Mouse (Mus musculus): ENCODE measurements around the gene Tle6. TPM values are rescaled to one million over a fixed set of nuclear protein-coding genes. Genes with fewer than 3 reads are reported as not detected.
A peak's percentile ranks its signal among the peaks of the same experiment; 100 is the strongest.

Gene Tle6
- polyA plus RNA-seq, 1 experiment from 2014 or later = 23.9 TPM

DNA sequence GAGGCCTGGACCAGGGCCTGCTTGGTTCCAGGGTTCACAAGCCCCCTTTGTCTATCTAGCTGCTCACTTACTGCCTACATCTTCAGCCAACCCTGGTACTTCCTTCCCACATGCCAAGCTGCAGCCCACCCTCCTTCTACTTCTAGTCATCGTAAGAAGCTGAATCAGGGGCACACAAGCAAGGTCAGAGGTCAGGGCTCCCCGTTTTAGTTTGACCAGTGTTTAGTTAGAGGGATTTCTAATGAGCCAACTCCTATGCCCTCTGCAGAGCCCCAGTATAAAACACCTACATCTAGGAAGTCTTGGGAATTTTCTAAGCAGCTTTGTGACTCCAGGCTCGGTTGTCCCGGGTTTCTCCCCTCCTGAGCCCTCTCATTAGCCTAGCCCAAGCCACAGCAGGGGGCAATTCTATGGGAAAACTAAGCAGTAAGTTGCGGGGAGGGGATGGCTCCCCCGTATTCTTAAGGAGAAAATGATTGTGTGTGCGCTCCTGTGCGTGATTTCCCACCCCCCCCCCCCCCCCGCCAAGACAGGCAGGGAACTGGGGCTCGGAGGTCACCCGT lies 30.6 kb downstream of the Tle6 start:
- Histone ChIP-seq H3K4me3 (peak overlapping the region; percentile 53), H3K4me2 (peak overlapping the region; percentile 90), H3K9me3 (replicated peaks) (no peaks in the 10 kb centered on the region), H3K4me1 (replicated peaks) (peaks cover 60% of the 10 kb centered on the region), H3K27me3 (no peaks in the 10 kb centered on the region; the same call in 1 of the 2 replicates), H3K27ac (peak overlapping the region; percentile 88), H3K36me3 (peaks cover 16% of the 10 kb centered on the region), H3K9ac (peak overlapping the region; percentile 55)
- no peak; the same call in 1 of the 2 replicates for ATAC-seq (replicated peaks; ENCODE audit: insufficient number of reproducible peaks, insufficient read depth, low FRiP score, low read depth)
- 4% methylated on average over 11 of the region's 11 CpGs for whole genome bisulfite sequencing

DNA sequence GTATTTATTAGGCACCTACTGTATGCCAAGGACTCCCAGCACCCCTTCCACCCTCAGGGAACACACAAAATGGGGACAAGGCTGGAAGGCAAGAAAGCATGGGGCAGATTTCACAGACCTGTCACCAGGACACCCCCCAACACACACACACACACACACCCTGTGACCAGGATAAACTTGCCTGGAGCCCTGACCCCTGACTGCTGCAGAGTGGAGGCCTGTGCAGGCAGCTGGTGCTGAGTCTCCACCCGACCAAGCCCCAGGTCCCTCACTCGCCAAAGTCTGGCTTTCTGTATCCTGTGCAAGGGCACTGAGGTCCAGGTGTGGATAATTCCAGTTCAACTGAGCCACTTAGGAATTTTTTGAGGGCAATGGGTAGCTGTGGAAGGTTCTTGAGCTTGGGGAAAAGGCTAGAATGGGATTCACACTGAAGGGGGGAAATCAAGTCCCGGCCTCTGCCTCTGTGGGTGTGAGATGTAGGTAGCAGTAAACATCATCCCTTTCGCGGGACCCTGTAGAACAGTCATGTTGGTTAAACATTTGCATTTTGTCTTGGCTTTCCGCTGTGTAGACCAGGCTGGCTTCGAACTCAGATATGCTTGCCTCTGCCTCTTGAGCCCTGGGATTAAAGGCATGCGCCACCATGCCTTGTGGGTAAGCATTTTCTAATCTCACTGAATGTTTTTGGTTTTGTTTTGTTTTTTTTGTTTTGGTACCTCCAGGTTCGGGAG lies 31.2 kb downstream of the Tle6 start:
- Histone ChIP-seq H3K4me1 (replicated peaks) (peaks cover 65% of the 10 kb centered on the region), H3K27me3 (no peaks in the 10 kb centered on the region; the same call in 1 of the 2 replicates), H3K9ac (0 out of 2 replicates have a peak overlapping the region, but pooled peaks have one; percentile 43), H3K36me3 (peaks cover 23% of the 10 kb centered on the region), H3K4me3 (no peak overlapping the region), H3K27ac (peak overlapping the region; percentile 90), H3K4me2 (no peak overlapping the region), H3K9me3 (replicated peaks) (no peaks in the 10 kb centered on the region)
- no peak for ATAC-seq (replicated peaks; ENCODE audit: insufficient number of reproducible peaks, insufficient read depth, low FRiP score, low read depth)
- WGBS = 67% methylated on average over 9 of the region's 9 CpGs

DNA sequence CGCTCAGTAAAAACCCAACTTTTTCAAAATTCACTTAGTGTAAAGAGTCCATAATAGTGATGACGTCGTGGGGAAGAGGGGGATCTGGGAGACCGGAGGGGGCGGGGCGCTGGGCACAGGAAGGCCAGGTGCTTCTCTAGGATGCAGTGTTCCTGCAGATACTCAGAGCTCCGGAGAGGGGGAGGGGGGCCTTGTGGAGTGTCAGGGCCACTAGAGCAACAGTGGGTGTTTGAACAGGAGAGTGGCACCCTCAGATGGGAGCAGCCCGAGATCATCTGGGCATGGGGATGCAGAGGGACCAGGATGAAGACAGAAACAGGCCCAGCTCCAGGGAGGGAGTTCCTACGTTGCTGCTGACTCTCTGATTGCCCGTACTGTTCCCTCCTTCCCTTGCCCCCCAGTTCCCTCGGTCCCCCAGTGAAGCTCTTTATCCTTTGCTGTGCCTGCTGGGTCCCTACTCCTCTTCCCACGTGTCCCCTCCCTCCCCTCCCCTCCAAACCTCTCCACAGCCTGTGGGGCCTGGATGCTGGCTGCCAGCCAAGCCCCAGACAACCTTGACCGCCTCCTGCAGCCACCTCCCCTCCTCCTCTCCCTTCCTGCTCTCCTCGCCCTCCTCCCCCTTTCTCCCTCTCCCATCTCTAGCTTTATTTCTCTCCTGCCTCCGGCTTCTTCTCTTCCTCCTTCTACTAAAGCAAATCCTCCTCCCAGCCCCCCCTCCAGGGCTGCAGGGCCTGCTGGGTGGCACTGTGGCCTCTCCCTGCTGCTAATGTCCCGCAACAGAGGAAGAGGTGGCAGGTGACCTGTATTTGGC lies 32.3 kb downstream of the Tle6 start:
- Histone ChIP-seq H3K4me2 (peak overlapping the region; percentile 53), H3K4me1 (replicated peaks) (peaks cover 70% of the 10 kb centered on the region), H3K27me3 (no peaks in the 10 kb centered on the region), H3K9me3 (replicated peaks) (no peaks in the 10 kb centered on the region), H3K36me3 (peaks cover 30% of the 10 kb centered on the region), H3K27ac (peak overlapping the region; percentile 90), H3K4me3 (no peak overlapping the region), H3K9ac (peak overlapping the region; percentile 43; the same call in 1 of the 2 replicates)
- WGBS = 10% methylated on average over 15 of the region's 16 CpGs
- peak; percentile 13 for ATAC-seq (replicated peaks; ENCODE audit: insufficient number of reproducible peaks, insufficient read depth, low FRiP score, low read depth)

DNA sequence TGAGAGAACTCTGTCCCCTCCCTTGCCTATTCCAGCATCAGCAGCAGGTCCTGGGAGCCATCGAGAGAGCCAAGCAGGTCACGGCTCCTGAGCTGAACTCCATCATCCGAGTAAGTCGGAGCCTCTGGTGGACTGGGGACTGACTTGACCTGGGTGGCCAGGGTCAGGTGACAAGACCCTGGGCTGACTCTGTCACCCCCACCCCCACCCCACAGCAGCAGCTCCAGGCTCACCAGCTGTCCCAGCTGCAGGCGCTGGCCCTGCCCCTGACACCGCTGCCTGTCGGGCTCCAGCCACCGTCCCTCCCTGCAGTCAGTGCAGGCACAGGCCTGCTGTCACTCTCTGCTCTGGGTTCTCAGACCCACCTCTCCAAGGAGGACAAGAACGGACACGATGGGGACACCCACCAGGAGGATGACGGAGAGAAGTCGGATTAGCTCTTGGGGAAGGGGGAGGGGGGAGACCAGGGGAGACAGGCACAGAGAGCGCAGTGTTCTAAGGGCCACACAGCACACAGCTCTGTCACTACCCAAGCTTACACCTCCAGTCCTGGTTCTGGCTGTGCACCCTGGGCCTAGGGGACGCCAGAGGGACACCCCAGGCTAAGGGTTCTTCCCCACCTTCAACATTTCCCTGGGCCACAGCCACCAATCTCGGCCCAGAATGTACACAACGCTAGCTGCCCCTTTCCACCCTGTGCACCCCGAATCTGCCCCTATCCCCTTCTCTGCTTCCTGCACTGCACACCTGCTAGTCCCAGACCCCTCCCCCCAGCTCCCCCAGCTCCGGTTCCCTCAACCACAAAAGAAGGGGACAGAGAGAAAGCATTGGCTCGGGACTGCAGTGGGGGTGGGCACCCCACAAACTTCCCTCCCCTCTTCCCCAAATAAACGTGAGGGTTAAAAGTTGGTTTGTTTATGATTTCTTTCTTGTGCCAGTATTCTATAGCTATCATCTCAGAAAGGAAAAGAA lies 35.3 kb downstream of the Tle6 start:
- no peak overlapping the region for H3K9ac ChIP-seq
- ATAC-seq (replicated peaks; ENCODE audit: insufficient number of reproducible peaks, insufficient read depth, low FRiP score, low read depth) = no peak
- 50% methylated on average over 20 of the region's 20 CpGs for WGBS
- H3K4me1 ChIP-seq (replicated peaks) = peaks cover 79% of the 10 kb centered on the region
- H3K9me3 ChIP-seq (replicated peaks) = no peaks in the 10 kb centered on the region
- no peak overlapping the region for H3K4me2 ChIP-seq
- no peak overlapping the region for H3K27ac ChIP-seq
- no peak overlapping the region for H3K4me3 ChIP-seq
- H3K36me3 ChIP-seq = peaks cover 40% of the 10 kb centered on the region
- no peaks in the 10 kb centered on the region for H3K27me3 ChIP-seq

DNA sequence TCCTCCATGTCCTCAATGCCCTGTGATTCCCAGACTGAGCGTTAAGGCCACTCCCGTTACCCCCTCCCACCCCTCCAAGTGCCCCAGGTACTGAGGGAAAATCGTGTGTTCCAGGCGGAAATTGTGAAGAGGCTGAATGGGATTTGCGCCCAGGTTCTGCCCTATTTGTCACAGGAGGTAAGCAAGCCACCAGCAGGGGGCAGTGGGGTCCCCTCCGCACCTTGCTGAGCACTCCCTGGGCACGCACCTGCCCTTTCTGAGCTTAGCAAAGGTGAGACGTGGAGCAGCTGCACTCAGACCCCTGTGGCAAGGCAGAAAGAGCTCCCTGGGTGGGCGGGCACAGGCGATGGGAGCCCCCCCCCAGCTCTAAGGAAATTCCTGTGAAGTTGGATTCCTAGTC lies 36.1 kb downstream of the Tle6 start:
- peaks cover 71% of the 10 kb centered on the region for H3K4me1 ChIP-seq (replicated peaks)
- no peaks in the 10 kb centered on the region for H3K27me3 ChIP-seq
- no peak overlapping the region for H3K9ac ChIP-seq
- peak overlapping the region; percentile 79 for H3K27ac ChIP-seq
- H3K36me3 ChIP-seq = peaks cover 40% of the 10 kb centered on the region
- peak overlapping the region; percentile 59 for H3K4me2 ChIP-seq
- no peak for ATAC-seq (replicated peaks; ENCODE audit: insufficient number of reproducible peaks, insufficient read depth, low FRiP score, low read depth)
- no peaks in the 10 kb centered on the region for H3K9me3 ChIP-seq (replicated peaks)
- WGBS = 36% methylated on average over 10 of the region's 10 CpGs
- no peak overlapping the region for H3K4me3 ChIP-seq

DNA sequence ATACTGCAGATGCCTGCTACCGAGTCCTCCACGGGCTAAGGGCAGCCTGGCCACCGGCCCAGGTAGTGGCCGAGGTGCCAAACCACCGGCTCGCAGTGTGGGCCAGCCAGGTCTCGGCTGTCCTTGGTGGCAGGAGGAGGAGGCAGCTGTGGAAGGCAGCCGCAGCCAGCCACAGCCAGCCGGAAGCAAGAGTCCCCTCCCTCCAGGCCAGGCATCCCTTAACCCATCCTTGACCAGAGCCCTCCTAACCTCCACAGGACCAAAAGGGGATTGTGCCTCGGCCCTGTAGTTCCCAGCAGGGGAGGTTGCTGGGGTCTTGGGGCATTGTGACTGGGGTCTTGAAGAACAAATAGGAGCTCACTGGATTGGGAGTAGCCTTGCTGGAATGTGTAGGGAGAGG lies 36.7 kb downstream of the Tle6 start:
- Histone ChIP-seq H3K36me3 (peaks cover 40% of the 10 kb centered on the region), H3K4me2 (peak overlapping the region; percentile 59), H3K9me3 (replicated peaks) (no peaks in the 10 kb centered on the region), H3K27ac (peak overlapping the region; percentile 79), H3K9ac (peak overlapping the region; percentile 58), H3K27me3 (no peaks in the 10 kb centered on the region), H3K4me3 (peak overlapping the region; percentile 41), H3K4me1 (replicated peaks) (peaks cover 66% of the 10 kb centered on the region)
- WGBS = 2% methylated on average over 10 of the region's 10 CpGs
- no peak for ATAC-seq (replicated peaks; ENCODE audit: insufficient number of reproducible peaks, insufficient read depth, low FRiP score, low read depth)

DNA sequence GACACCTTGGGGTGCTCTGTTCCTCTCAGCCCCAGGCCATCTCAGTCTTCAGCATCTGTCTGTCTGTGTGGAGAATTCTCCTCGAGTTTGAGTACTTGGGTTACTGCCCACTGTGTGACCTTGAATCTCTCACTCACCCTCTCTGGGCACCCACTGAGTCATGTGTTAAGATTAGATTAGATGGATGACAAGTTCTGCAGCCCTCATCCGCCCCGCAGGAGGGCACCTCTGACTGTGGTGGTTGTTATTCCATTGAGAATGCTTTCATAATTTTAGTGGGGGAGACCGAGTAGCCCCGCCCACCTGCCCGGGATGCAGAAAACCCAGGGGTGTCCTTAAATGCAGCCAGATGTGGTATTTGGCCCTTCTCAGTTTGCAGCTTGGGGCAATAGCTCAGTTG lies 37.4 kb downstream of the Tle6 start:
- Histone ChIP-seq H3K4me3 (peak overlapping the region; percentile 41), H3K27ac (peak overlapping the region; percentile 79), H3K9ac (peak overlapping the region; percentile 58), H3K27me3 (no peaks in the 10 kb centered on the region), H3K4me2 (peak overlapping the region; percentile 59), H3K4me1 (replicated peaks) (peaks cover 64% of the 10 kb centered on the region), H3K9me3 (replicated peaks) (no peaks in the 10 kb centered on the region), H3K36me3 (peaks cover 40% of the 10 kb centered on the region)
- WGBS = 45% methylated on average over 6 of the region's 6 CpGs
- ATAC-seq (replicated peaks; ENCODE audit: insufficient number of reproducible peaks, insufficient read depth, low FRiP score, low read depth) = no peak

DNA sequence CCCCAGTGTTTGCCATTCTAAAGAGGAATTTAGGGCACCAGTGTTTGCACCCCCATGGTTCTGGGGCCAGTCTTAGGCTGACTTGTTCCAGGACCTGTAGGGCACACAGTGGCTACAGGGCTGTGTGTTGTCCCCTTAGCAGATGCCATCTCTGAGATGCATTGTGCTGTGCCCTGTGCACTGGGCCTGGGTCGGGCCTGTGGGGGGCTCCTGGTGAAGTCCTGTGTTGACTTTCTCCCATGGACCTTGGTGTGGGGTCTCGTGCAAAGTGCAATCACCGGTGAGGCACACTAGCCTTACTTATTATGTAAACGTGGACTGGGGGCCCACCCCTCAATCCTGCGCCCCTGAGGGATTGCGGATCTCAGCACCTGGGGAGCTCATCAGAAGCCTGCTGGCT lies 38.5 kb downstream of the Tle6 start:
- no peaks in the 10 kb centered on the region for H3K27me3 ChIP-seq
- H3K9me3 ChIP-seq (replicated peaks) = no peaks in the 10 kb centered on the region
- H3K4me1 ChIP-seq (replicated peaks) = peaks cover 56% of the 10 kb centered on the region
- ATAC-seq (replicated peaks; ENCODE audit: insufficient number of reproducible peaks, insufficient read depth, low FRiP score, low read depth) = no peak
- H3K4me3 ChIP-seq = no peak overlapping the region
- peaks cover 40% of the 10 kb centered on the region for H3K36me3 ChIP-seq
- H3K9ac ChIP-seq = 0 out of 2 replicates have a peak overlapping the region, but pooled peaks have one; percentile 12
- H3K27ac ChIP-seq = no peak overlapping the region
- 82% methylated on average over 6 of the region's 6 CpGs for WGBS
- H3K4me2 ChIP-seq = peak overlapping the region; percentile 14; the same call in 1 of the 2 replicates

DNA sequence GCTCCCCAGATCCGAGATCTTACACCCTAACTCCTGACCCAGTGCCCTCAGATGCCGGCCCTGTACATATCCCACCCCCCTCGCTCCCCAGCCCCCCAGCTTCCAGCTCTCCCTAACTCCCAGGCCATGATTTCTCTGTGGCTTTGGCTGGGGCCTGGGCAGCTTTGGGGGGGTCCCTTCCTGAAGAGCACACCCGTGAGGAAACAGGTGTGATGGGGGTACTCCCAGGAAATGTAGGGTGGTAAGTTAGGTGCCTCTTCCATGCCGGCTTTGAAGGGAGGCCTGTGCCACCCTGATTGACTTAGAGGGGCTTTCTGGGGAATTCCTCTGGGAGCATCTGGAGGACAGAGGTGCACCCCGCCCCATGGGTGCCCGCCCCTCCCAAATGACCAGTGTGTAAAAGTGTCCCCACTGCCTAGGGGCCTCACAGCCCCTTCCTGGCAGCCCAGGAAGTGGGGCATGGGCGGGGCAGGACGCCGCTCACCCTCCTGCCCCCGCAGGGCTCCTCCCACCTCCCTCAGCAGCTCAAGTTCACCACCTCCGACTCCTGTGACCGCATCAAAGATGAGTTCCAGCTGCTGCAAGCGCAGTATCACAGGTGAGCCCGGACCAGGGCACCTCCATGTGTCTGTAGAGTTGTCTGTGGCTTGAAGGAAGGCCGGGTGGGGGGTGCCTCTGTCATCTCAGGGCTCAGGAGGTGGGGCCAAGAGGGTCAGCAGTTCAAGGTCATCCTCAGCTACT lies 40.0 kb downstream of the Tle6 start:
- H3K9ac ChIP-seq = peak overlapping the region; percentile 99
- peak overlapping the region; percentile 96 for H3K4me2 ChIP-seq
- ATAC-seq (replicated peaks; ENCODE audit: insufficient number of reproducible peaks, insufficient read depth, low FRiP score, low read depth) = peak; percentile 8; the same call in 1 of the 2 replicates
- H3K36me3 ChIP-seq = peaks cover 30% of the 10 kb centered on the region
- WGBS = 7% methylated on average over 16 of the region's 16 CpGs
- peak overlapping the region; percentile 97 for H3K4me3 ChIP-seq
- peaks cover 52% of the 10 kb centered on the region for H3K4me1 ChIP-seq (replicated peaks)
- peak overlapping the region; percentile 95 for H3K27ac ChIP-seq
- no peaks in the 10 kb centered on the region for H3K27me3 ChIP-seq
- H3K9me3 ChIP-seq (replicated peaks) = no peaks in the 10 kb centered on the region

Data from heart, embryonic 15.5 days (tissue).